Mouse (Mus musculus) forelimb bud, embryonic 11.5 days (tissue): Measurements from ENCODE around the gene Glis3.

Source experiments
- DNase-seq: peaks from one replicate; pipeline ENCODE4 v3.0.0-alpha.2; 2012; ENCODE audit warnings: low read depth, low spot score

Gene Glis3

GRCm38 (mm10) chr19:28656882-28657281 is 23.0 kb downstream of the Glis3 start:
- no peak for DNase-seq

GRCm38 (mm10) chr19:28655166-28655565 is 24.7 kb downstream of the Glis3 start:
- no peak for DNase-seq

GRCm38 (mm10) chr19:28650836-28651235 is 29.0 kb downstream of the Glis3 start:
- no peak for DNase-seq

- DNase-seq, result no peak
These were observed 30.4 kb downstream of the Glis3 start for GRCm38 (mm10) chr19:28649489-28649888.

- no peak for DNase-seq
These were observed 31.0 kb downstream of the Glis3 start for GRCm38 (mm10) chr19:28648881-28649280.

- no peak for DNase-seq
These were observed 32.5 kb downstream of the Glis3 start for GRCm38 (mm10) chr19:28647424-28647823.

- DNase-seq, result no peak
These were observed 33.6 kb downstream of the Glis3 start for GRCm38 (mm10) chr19:28646286-28646685.

- no peak for DNase-seq
These were observed 39.0 kb downstream of the Glis3 start for GRCm38 (mm10) chr19:28640861-28641381.

- DNase-seq, result no peak
These were observed 43.8 kb downstream of the Glis3 start for GRCm38 (mm10) chr19:28635991-28636553.

GRCm38 (mm10) chr19:28634986-28635385 is 44.9 kb downstream of the Glis3 start:
- no peak for DNase-seq

GRCm38 (mm10) chr19:28628416-28628815 is 51.5 kb downstream of the Glis3 start:
- peak; percentile 7 for DNase-seq

GRCm38 (mm10) chr19:28626189-28626588 is 53.7 kb downstream of the Glis3 start:
- no peak for DNase-seq

GRCm38 (mm10) chr19:28624571-28624970 is 55.3 kb downstream of the Glis3 start:
- no peak for DNase-seq

- no peak for DNase-seq
These were observed 56.2 kb downstream of the Glis3 start for GRCm38 (mm10) chr19:28623726-28624125.

- DNase-seq, result no peak
These were observed 58.0 kb downstream of the Glis3 start for GRCm38 (mm10) chr19:28621608-28622505.

- DNase-seq, result no peak
These were observed 62.1 kb downstream of the Glis3 start for GRCm38 (mm10) chr19:28617736-28618135.

- no peak for DNase-seq
These were observed 62.7 kb downstream of the Glis3 start for GRCm38 (mm10) chr19:28617191-28617590.

GRCm38 (mm10) chr19:28616487-28616886 is 63.4 kb downstream of the Glis3 start:
- DNase-seq, result no peak

- no peak for DNase-seq
These were observed 67.6 kb downstream of the Glis3 start for GRCm38 (mm10) chr19:28612249-28612648.

GRCm38 (mm10) chr19:28608747-28609146 is 71.1 kb downstream of the Glis3 start:
- DNase-seq, result no peak

- no peak for DNase-seq
These were observed 71.6 kb downstream of the Glis3 start for GRCm38 (mm10) chr19:28608277-28608676.

- DNase-seq, result no peak
These were observed 79.0 kb downstream of the Glis3 start for GRCm38 (mm10) chr19:28600866-28601265.

GRCm38 (mm10) chr19:28594215-28594614 is 85.7 kb downstream of the Glis3 start:
- DNase-seq, result no peak
